Mouse (Mus musculus) G1E-ER4 (cell line): ENCODE results near the gene Zfp770. TPM values are rescaled to one million over a fixed set of nuclear protein-coding genes. Genes with fewer than 3 reads are reported as not detected.
"Not testable (repeated sequence)": the region's sequence is repeated elsewhere in the genome, so short reads cannot be mapped to it uniquely, and the experiment has no call there.

Source experiments
- GATA1 ChIP-seq: IDR thresholded peaks from one replicate; pipeline ENCODE4 v1.8.0; 2012; ENCODE audit warnings: low read length, inconsistent platforms
- polyA plus RNA-seq: library from polyadenylated mRNA; stranded (reverse); fragments of >175 nt; gene quantifications from 2 replicates; pipeline ENCODE4 v1.2.3, GENCODE M21; 2012

Gene Zfp770
- not detected in 2 replicates for polyA plus RNA-seq

DNA sequence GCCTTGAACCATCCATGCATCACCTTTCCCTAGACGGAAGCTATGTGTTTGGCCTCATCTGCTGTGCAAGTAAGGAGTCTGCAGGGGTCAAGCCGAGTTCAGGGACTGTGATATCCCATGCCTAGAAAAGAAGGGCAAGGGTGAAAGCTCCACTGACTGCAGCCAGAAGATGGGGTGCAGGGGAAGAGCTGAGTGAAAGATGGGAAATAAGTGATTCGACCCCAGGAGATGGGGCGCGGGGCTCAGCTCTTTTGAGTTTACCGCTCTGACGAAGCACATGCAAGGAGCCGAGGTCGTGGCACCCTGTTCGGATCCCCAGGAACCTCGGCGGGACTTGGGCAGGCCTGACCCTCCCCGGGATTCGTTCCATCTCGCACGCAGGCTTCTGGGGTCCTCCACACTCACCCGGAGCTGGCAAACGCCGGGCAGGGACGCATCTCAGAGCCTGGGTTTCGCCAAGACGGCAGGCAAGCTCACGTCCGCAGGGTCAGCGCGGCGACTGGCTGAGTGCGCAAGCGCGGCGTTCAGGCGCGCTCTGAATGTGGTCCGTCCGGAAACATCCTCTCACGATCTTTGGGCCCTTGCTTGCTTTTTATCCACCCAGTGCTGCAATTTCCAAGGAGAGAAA, at the start of gene Zfp770:
Gene Zfp770, minus strand, starts transcription at position 538 of the 628 bp plus-strand sequence.
- TF ChIP-seq GATA1: no peak

DNA sequence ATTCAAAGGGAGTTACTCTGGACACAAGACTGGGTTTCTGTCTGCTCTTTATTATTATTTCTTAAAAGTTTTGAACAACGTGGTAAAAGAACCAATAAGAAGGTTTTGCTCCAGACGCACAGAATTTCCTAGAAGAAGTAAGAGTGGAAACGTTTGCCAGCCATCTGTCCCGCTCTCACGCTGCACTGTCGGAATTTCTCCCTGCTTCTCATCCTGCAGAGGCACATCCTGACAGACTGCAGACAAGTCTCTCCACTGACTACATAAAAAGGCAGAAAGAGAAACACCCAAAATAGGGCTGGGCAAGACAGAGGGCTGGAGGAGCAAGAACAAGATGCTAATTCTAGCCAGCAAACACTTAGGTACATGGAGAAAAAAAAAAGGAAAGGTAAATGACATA, 48.2 kb upstream of the Zfp770 start:
- no peak for TF ChIP-seq GATA1

DNA sequence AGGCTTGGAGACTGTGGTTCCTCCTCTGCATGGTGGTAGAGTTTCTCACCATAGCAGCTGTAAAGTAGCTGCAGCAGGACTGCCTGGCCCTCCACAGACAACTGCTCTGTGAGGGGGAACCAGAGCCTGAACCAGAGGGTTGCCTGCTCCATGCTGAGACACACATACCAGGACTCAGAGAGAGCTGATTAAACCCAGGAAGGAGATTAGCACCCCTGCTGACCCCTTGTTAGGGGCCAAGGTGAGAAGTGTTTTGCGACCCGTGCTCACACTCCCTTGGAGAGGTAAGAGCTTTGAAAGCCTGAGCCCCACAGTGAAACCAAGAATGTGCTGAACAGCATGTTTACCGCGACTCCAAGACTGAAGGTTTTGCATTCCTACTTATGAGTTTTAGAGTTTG, 36.4 kb upstream of the Zfp770 start:
- TF ChIP-seq GATA1: no peak

DNA sequence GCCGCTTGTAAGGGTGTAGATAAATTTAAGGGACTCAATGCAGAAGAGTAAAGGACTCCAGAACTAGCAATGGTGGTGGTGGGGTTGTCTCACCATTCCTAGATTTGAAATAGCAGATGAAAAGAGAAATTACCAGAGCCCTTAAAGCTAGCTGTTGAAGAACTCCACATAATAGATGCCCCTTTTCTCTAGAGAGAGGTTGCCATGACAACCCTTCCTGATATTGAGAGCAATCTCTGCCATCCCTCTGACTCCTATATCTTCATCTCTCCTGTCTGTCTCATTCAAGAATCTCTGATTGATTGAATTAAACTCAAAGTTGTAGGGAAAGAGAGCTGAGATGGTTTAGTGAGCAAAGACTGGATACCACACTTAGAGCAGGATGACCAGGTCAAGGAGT, 35.3 kb upstream of the Zfp770 start:
- no peak for TF ChIP-seq GATA1

DNA sequence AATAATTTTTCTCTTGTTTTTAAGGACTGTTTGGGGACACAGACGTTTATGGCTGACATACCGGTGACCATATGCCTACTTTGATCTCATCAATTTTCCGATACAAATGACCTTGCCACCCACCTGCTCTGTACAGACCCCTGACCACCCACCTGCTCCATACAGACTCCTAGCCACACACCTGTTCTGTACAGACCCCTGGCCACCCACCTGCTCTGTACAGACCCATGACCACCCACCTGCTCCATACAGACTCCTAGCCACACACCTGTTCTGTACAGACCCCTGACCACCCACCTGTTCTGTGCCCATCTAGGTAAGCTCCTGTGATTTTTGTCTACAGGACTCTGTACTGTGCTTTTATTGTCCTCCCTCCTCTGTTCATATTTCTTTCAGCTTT, 34.3 kb upstream of the Zfp770 start:
- TF ChIP-seq GATA1: no peak

DNA sequence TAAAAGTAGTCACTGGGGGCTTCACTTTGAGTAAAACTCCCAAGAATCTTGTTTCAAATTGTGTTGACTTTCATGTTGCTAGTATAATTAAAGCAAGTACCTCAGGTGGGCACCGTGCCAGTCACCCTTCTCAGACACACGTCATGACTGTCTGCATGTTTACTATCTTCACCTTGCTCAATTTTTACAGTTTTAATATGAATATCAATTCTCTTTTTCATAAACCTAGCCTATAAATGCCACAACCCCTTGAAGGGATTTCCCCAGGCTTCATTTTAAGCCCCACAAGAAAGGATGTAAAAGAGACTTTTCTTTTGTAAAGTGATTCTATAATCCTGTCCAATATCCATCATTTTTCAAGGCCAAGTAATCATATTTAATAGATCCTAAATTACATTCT, 30.0 kb upstream of the Zfp770 start:
- no peak for TF ChIP-seq GATA1

DNA sequence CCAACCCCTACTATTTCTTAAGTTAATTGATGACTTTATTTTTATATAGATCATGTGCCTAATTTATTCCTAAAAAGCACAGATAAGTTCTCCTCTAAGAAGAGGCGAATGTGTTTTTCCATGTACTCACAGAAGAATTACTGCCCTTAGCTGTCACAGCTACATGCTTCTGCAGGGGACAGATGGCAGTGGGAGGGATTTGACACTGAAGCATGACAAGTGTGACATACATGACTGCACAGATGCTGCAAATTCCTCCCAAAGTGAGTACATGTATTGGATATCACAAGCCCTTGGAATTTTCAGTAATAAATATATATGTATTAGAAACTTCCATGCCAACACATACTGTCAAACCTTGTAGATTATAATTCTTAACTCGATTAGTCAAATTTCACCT, 27.4 kb upstream of the Zfp770 start:
- TF ChIP-seq GATA1: no peak

DNA sequence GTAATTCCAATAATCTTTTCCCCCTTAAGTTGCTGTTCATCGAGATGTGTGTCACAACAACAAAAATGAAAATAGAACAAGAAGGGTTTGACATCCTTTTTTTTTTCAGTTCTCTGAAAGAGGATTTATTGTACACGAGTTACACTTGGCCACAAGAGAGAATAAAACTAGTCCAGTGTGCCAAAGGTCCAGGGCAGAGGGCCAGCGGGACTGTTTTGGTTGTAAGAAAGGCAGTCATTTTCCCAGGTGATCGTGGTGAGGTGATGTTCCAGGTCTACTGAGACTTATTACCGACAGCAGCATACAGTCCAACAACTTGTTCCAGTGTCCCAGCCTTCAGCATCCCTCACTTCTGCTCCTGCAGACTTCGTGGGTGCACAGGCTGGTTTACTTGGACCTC, 3.8 kb upstream of the Zfp770 start:
- TF ChIP-seq GATA1: no peak

DNA sequence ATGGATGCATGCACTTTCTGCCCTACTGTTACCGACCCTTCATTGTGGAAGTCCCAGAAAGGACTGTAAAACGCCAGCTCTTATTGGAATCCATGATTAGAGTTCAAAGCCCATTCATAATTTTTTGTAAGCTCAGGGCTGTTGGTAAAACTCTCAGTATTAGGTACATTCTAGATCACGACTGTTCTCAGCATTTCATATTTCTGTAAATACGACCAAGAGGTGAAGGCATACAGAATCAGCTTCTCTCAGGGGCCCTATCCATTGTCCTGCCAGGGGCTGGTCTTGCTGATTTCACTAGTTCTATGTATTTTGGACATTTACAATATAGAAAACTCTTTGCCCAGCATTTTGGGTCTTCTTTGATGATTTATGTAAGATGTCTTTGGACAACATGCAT, 305 bp upstream of the Zfp770 start:
- TF ChIP-seq GATA1: no peak

DNA sequence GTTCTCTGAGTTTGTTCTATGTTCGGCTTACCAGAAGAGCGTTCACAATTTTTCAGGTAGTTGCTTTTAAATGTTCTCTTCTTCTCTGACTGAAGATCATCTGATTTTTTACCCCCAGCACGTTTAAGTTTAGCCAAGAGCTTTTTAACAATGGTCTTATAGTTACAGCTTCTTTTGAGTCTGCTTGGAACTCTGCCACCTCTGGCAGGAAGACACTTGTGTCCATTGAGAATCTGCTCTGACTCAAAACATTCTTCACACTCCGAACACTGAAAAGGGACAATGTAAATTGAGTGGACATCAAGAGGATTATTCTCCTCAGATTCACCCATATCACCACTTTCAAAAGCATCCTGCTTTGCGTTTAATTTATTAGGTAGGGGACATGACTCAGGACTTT, 4.8 kb downstream of the Zfp770 start:
- TF ChIP-seq GATA1: no peak

DNA sequence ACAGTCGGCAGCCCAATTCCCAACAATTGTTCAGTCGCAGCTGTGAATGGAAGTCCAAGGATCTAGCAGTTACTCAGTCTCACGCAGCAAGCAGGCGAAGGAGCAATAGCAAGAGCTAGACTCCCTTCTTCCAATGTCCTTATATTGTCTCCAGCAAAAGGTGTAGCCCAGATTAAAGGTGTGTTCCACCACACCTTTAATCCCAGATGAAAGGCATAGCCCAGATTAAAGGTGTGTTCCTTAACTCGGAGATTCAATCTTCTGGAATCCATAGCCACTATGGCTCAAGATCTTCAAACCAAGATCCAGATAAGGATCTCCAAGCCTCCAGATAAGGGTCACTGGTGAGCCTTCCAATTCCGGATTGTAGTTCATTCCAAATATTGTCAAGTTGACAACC, 14.3 kb downstream of the Zfp770 start, which contains the start of gene Aqr:
Gene Aqr, minus strand, starts transcription at position 101 of the 400 bp plus-strand sequence.
- not testable (repeated sequence) for TF ChIP-seq GATA1

DNA sequence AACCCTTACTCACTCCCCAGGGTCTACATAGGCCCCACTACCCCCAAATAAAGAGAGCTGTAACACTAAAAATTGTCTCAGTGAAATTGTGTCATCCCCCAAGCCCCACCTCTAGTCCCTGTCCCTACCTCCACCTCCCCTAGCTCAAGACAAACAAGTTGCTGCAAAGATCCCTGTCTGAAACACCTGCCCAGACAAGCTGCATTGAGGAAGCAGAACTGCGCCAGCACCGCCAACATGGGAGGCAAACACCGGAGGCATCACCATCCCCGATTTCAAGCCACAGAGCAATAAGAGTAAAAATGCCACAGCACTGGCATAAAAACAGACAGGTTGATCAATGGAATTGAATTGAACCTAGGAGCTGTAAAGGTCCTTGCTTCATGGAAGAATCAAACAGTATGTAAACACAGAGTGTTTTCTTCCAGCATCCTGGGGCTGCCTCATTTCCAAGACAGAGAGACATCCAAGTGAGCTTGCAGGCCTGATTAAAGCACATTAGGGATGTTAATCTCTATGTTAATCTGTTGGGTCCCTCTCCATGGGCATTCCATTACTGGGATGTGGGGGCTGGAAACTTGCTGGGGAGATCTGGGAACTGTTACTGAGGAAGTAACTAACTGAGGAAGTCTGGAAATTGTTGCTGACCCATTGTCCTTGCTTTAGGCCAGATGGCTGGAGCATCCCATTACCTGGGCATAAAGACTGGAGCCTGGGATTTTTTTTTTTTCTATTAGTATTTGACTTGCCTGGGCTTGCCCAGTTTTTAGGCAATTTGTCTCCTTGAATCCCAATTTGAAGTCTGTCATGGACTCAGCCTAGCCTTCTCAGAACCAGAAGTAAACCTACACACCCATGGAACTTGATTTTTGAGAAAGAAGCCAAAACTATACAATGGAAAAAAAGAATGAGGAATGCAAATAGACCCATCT, 23.2 kb downstream of the Zfp770 start:
- TF ChIP-seq GATA1: no peak

DNA sequence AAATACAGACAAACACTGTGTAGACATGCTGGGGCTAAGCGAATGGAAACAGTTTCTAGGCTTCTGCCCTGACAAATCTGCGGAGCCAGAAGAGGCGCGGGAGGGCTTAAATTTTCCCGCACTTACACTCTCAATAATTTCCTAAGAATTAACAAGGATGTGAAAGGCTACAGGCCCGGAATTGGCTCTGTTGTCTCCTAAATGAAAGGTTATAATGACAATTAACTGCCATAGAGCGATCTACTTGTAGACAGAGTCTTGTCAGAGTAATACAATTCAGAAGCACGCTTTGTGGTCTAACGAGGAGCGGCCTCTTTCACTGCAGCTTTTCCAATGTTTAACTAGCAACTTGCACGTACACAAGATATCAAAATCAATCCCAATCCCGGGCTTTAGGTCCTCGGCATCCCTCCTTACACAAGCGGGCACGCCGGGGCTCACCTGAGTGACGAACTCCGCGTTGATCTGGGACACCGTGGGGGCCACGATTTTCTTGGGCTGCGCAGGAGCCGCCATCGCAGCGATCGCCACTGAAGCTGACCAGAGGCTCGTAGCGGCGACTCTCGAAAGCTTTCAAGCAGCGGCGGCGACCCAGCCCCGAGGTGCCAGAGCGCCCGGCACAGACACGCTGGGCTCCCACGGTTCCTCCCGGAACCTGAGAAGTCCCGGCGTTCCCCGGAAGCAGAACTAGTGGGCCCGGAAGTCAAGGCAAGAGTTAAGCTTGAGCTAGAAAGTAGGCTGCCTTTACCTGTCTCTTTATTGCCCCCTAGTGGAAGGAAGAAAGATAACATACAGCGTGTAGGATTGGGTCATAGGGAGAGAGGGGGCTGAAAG, 26.4 kb downstream of the Zfp770 start:
- no peak for TF ChIP-seq GATA1

DNA sequence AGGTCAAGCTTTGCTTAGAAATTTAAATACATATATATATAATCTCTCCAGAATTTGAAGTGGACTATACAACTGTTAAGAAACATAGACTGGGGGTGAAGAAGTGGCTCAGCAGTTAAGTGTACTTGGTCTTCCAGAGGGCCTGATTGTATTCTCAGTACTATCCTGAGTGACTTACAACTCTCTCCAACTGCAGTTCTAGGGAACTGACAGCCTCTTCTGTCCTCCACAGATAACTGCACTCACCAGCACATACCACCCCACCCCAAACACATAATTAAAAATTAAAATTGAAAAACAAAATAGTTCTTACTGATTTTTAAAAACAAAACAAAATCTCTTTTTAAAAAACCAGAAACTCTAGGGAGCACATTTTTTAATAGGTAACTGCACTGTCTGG, 28.0 kb downstream of the Zfp770 start:
- no peak for TF ChIP-seq GATA1

DNA sequence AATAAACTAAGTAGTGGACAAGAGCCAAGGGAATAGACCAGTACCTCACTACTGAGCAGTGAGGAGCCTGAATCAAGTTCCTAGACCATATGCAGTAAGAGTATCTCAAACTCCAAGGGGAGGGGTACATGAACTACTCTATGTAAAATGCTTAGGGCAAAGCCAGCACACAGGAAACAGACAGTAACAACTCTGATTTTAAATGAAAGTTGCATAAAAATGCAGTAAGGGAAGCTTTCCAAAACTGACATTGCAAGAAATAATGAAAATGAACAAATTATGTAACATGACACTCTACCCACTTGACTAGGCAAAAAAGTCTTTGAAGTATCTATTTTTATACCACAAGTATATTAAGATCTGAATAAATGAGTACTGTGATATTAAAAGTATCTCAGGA, 33.4 kb downstream of the Zfp770 start:
- TF ChIP-seq GATA1: no peak

DNA sequence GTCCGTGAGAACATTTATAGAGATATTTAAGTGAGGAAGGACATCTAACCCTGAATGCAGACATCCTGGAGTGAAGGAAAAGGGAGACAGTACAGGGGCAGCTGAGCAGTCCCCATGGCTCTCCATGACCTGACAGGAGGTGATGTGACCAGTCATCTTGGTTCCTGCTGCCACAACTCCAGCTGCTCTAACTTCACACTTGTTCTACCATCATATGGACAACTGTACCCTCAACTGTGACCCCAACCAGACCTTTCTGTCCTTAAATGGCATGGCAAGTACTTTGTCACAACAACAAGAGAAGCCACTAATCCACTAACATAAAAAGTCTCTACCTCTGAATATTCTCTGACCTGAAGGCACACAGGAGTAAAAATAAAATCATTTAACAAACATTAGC, 39.3 kb downstream of the Zfp770 start:
- no peak for TF ChIP-seq GATA1
